Mouse (Mus musculus) limb, embryonic 15.5 days (tissue): ENCODE data around the gene Rnf212b. TPM values are rescaled to one million over a fixed set of nuclear protein-coding genes. Genes with fewer than 3 reads are reported as not detected.

Experiments
- polyA plus RNA-seq: library from polyadenylated mRNA; unstranded; fragments of >200 nt; fragmentation: Nextera tagmentation; extraction: Ambion mirVana; gene quantifications from 2 replicates; pipeline ENCODE4 v1.2.1, GENCODE M21; 2015

Gene Rnf212b
- polyA plus RNA-seq, 1 experiment from 2014 or later = not detected

Other genes starting within 250 kb of the Rnf212b start
- 50.7 and 52.7 TPM in 2 replicates for gene Ajuba, start 236.6 kb upstream of the Rnf212b start, polyA plus RNA-seq
- gene 4931414P19Rik, start 208.1 kb upstream of the Rnf212b start, polyA plus RNA-seq = 5.8 and 6.1 TPM in 2 replicates
- 343 and 373 TPM in 2 replicates for gene Psmb5, start 196.1 kb upstream of the Rnf212b start, polyA plus RNA-seq
- not detected in 2 replicates for gene Psmb11, start 192.7 kb upstream of the Rnf212b start, polyA plus RNA-seq
- gene Gm17606, start 173.2 kb upstream of the Rnf212b start, polyA plus RNA-seq = 0.99 TPM in 1 of 2 replicates, not detected in the other
- 3.7 and 4.2 TPM in 2 replicates for gene Cdh24, start 172.8 kb upstream of the Rnf212b start, polyA plus RNA-seq
- 79.6 and 81.2 TPM in 2 replicates for gene 1700123O20Rik, start 127.9 kb upstream of the Rnf212b start, polyA plus RNA-seq
- gene Acin1, start 127.2 kb upstream of the Rnf212b start, polyA plus RNA-seq = 109 TPM in 2 replicates
- 0.21 and 0.24 TPM in 2 replicates for gene Gm29776, start 115.3 kb upstream of the Rnf212b start, polyA plus RNA-seq
- 0.12 TPM in 1 of 2 replicates, not detected in the other for gene Cebpe, start 102.0 kb upstream of the Rnf212b start, polyA plus RNA-seq
- 5.0 and 5.4 TPM in 2 replicates for gene Slc7a8, start 32.2 kb upstream of the Rnf212b start, polyA plus RNA-seq
- 8.3 and 8.4 TPM in 2 replicates for gene Homez, start 56.8 kb downstream of the Rnf212b start, polyA plus RNA-seq
- gene Ppp1r3e, start 63.4 kb downstream of the Rnf212b start, polyA plus RNA-seq = 0.94 and 1.0 TPM in 2 replicates
- gene Bcl2l2, start 69.2 kb downstream of the Rnf212b start, polyA plus RNA-seq = 3.8 and 4.6 TPM in 2 replicates
- 0.33 TPM in 1 of 2 replicates, not detected in the other for gene Gm20521, start 69.3 kb downstream of the Rnf212b start, polyA plus RNA-seq
- gene Pabpn1, start 78.4 kb downstream of the Rnf212b start, polyA plus RNA-seq = 83.4 and 94.3 TPM in 2 replicates
- 56.3 and 70.6 TPM in 2 replicates for gene Slc22a17, start 99.0 kb downstream of the Rnf212b start, polyA plus RNA-seq
- 57.2 and 58.0 TPM in 2 replicates for gene Efs, start 112.0 kb downstream of the Rnf212b start, polyA plus RNA-seq
- not detected in 2 replicates for gene Il25, start 118.6 kb downstream of the Rnf212b start, polyA plus RNA-seq
- 12.7 and 12.9 TPM in 2 replicates for gene Cmtm5, start 122.1 kb downstream of the Rnf212b start, polyA plus RNA-seq
- 2.6 and 7.7 TPM in 2 replicates for gene Myh6, start 152.8 kb downstream of the Rnf212b start, polyA plus RNA-seq
- gene Gm17428, start 162.8 kb downstream of the Rnf212b start, polyA plus RNA-seq = not detected in 2 replicates
- 33.5 and 95.2 TPM in 2 replicates for gene Myh7, start 180.5 kb downstream of the Rnf212b start, polyA plus RNA-seq
- gene Ngdn, start 201.3 kb downstream of the Rnf212b start, polyA plus RNA-seq = 70.7 and 79.7 TPM in 2 replicates